Mouse (Mus musculus) erythroblast, embryonic 14.5 days (primary cell): ENCODE measurements around the gene Atrnl1. TPM values are rescaled to one million over a fixed set of nuclear protein-coding genes. Genes with fewer than 3 reads are reported as not detected.

Source experiments
- H3K27me3 ChIP-seq: 2 replicates; pipeline ENCODE4 v1.6.1; 2012; ENCODE audit warnings: inconsistent platforms; ENCODE audit not compliant: control insufficient read depth
- H3K36me3 ChIP-seq: 2 replicates; pipeline ENCODE4 v1.6.1; 2012; ENCODE audit warnings: mild to moderate bottlenecking, inconsistent platforms; ENCODE audit not compliant: control insufficient read depth
- H3K4me1 ChIP-seq: 2 replicates; pipeline ENCODE4 v1.6.1; 2012; ENCODE audit warnings: inconsistent platforms; ENCODE audit not compliant: control insufficient read depth
- H3K4me3 ChIP-seq: replicated peaks from 2 replicates; pipeline ENCODE3; 2012; ENCODE audit warnings: moderate library complexity, mild to moderate bottlenecking, inconsistent platforms
- H3K9me3 ChIP-seq: 2 replicates; pipeline ENCODE4 v1.6.1; 2012; ENCODE audit warnings: low read length, inconsistent platforms, mixed read lengths; ENCODE audit not compliant: control insufficient read depth
- GATA1 ChIP-seq: IDR thresholded peaks from 2 replicates; pipeline ENCODE4 v1.6.1; 2012; ENCODE audit warnings: low read length, inconsistent platforms, mixed read lengths
- TAL1 ChIP-seq: IDR thresholded peaks from 3 replicates; pipeline ENCODE4 v1.6.1; 2012; ENCODE audit warnings: low read length, inconsistent platforms, mixed read lengths
- polyA plus RNA-seq: library from polyadenylated mRNA; stranded (reverse); fragments of >175 nt; gene quantifications from 2 replicates; pipeline ENCODE4 v1.2.3, GENCODE M21; 2012

Atrnl1 gene
- polyA plus RNA-seq, 1 experiment: 0.02 TPM

DNA sequence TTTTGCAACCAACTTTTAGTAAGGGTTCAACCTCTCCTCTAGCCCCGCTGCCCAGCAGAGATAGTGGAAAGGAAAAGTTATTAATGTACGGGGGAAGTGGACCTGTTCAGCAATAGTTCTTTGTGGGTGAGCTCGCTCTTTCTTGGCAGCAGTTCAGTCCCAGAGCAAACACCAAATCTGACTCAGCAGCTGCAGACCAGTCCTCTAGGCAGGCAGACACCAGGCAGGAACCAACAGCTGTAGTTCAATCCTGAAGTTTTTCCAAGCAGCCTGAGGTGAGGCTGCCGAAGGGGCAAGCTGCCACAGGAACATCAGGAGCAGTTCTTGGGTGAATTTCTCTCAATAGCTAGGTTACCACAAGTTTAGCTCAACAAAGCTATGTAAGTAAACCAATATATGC, 489.5 kb downstream of the Atrnl1 start:
- H3K9me3 ChIP-seq: no peaks in the 10 kb centered on the region
- H3K36me3 ChIP-seq: no peaks in the 10 kb centered on the region
- TF ChIP-seq TAL1 (no peak), GATA1 (no peak)
- H3K4me1 ChIP-seq: no peaks in the 10 kb centered on the region
- H3K27me3 ChIP-seq: no peaks in the 10 kb centered on the region
- H3K4me3 ChIP-seq: no peak overlapping the region

DNA sequence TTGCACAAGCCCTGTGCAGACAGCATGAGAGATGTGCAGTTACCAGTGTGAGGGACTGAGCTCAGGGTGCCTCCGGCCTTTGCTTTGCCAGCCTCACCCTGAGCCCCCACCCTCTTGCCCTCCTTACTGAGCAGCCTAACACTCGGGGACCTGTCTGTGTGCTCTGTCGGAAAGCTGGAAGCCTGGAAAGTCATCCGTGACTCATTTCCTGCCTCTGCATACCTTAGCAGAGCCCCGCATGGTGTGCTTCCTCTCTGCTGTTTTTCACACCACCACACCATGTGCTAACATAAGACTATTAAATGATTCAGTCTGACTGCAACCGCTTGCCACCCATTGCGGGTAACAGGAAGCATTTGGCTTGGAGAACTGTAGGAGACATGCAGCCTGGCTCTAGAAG, 493.7 kb downstream of the Atrnl1 start:
- Histone ChIP-seq H3K4me3 (no peak overlapping the region), H3K4me1 (no peaks in the 10 kb centered on the region), H3K9me3 (no peaks in the 10 kb centered on the region), H3K27me3 (no peaks in the 10 kb centered on the region), H3K36me3 (no peaks in the 10 kb centered on the region)
- no peak for TF ChIP-seq GATA1
- TF ChIP-seq TAL1: no peak

DNA sequence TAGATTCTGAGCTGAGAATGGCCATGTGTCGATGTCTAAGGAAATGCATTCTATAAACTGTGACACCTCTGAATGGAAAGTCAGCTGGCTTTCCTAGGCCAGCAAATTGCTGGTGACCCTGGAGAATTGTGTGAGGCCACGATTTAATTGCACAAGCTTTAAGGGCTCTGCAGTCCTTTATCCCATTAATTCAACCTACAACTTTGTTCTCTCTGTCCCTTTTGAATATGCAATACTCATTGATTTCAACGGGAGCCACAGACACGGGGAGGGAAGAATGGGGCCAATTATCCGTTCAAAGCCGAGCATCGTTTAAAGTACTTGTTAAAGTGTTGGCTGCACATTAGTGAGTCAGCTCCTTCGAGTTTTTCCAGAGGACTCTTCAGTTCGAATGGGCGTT, 496.8 kb downstream of the Atrnl1 start:
- H3K4me3 ChIP-seq: no peak overlapping the region
- no peaks in the 10 kb centered on the region for H3K27me3 ChIP-seq
- H3K36me3 ChIP-seq: no peaks in the 10 kb centered on the region
- no peaks in the 10 kb centered on the region for H3K9me3 ChIP-seq
- no peak for TF ChIP-seq GATA1
- no peak for TF ChIP-seq TAL1
- no peaks in the 10 kb centered on the region for H3K4me1 ChIP-seq

DNA sequence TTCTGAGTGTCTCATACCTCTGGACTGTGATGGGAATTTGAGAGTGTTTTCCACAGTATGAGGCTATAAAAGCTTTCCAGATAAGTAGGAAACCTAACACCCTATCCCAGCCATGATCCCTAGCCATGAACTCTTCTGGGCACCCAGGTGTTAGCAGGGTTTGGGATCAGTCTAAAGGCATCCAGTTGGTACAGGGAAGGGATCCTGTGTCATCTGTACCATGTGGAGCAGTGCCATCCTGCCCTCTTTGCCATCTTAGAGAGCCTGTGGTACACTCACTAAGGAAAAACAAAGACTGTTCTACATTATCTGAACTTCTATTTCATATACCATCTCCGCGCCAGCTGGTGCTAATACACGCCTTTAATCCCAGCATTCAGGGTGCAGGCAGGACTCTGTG, 499.7 kb downstream of the Atrnl1 start:
- no peaks in the 10 kb centered on the region for H3K4me1 ChIP-seq
- TF ChIP-seq GATA1 (no peak), TAL1 (no peak)
- no peak overlapping the region for H3K4me3 ChIP-seq
- no peaks in the 10 kb centered on the region for H3K9me3 ChIP-seq
- H3K27me3 ChIP-seq: no peaks in the 10 kb centered on the region; the same call in 1 of the 2 replicates
- no peaks in the 10 kb centered on the region for H3K36me3 ChIP-seq

DNA sequence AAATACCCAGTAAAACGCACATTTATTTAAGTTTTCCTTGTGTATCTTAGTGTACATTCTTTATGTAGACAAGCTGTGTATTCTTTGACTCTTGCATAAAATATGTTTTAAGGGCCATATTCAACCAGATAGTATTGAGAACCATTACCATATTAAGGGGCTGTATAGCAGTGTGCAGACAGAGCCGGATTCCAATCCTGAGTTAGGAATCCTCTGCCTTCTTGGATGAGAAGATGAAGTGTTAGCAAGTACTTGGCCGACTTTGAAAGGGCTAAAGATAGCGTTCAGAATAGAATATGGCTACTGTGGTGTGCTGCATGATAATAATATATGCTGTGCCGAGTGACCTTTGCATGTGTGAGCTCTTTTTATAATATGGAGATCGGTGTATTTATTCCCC, 500.5 kb downstream of the Atrnl1 start:
- Histone ChIP-seq H3K36me3 (no peaks in the 10 kb centered on the region), H3K4me1 (no peaks in the 10 kb centered on the region)
- TF ChIP-seq GATA1 (no peak), TAL1 (no peak)

DNA sequence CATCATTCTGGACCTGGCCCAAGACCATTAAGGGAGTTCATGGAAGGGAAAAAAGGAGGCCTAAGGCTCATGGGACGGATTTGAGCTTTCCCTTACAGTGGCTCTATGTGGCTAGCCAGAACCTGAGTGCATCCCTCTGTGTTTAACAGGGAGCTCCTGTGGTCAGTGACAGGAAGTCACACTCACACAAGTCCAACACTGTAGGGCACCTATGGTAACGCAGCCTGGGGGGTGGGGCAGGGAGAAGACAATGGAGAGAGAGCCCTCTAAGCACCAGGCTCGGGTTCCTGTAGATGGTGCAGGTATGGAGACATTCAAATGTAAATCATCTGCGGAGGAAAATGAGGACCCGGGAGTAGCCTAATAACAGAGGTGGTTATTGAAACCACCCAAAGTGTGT, 501.3 kb downstream of the Atrnl1 start:
- H3K36me3 ChIP-seq: no peaks in the 10 kb centered on the region
- H3K9me3 ChIP-seq: no peaks in the 10 kb centered on the region
- H3K4me3 ChIP-seq: no peak overlapping the region
- no peaks in the 10 kb centered on the region; the same call in 1 of the 2 replicates for H3K27me3 ChIP-seq
- H3K4me1 ChIP-seq: no peaks in the 10 kb centered on the region
- TF ChIP-seq TAL1 (no peak), GATA1 (no peak)

More for the DNA sequence above, 500.5 kb downstream of the Atrnl1 start:
- H3K4me3 ChIP-seq: no peak overlapping the region
- no peaks in the 10 kb centered on the region; the same call in 1 of the 2 replicates for H3K27me3 ChIP-seq
- no peaks in the 10 kb centered on the region for H3K9me3 ChIP-seq

DNA sequence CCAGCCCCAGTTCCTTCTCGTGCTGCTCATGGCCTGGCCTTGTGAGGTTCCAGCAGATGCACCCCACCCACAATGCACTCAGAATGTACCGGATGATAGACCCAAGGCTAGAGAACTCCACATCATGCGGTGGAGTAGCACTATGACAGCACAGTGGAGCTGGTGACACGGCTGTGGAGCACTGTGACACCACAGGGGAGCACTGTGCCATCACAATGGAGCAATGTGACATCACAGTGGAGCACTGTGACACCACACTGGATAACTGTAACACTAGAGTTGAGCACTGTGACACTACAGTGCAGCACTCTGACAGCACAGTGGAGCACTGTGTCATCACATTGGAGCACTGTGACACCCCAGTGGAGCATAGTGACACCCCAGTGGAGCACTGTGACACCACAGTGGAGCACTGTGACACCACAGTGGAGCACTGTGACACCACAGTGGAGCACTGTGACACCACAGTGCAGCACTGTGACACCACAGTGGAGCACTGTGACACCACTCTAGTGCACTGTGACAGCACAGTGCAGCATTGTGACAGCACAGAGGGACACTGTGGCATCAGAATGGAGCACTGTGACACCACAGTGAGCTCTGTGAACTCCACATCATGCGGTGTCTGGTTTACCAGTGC, 502.4 kb downstream of the Atrnl1 start:
- Histone ChIP-seq H3K36me3 (no peaks in the 10 kb centered on the region), H3K27me3 (no peaks in the 10 kb centered on the region; the same call in 1 of the 2 replicates), H3K9me3 (no peaks in the 10 kb centered on the region), H3K4me1 (no peaks in the 10 kb centered on the region), H3K4me3 (no peak overlapping the region)
- TF ChIP-seq TAL1 (no peak), GATA1 (no peak)

DNA sequence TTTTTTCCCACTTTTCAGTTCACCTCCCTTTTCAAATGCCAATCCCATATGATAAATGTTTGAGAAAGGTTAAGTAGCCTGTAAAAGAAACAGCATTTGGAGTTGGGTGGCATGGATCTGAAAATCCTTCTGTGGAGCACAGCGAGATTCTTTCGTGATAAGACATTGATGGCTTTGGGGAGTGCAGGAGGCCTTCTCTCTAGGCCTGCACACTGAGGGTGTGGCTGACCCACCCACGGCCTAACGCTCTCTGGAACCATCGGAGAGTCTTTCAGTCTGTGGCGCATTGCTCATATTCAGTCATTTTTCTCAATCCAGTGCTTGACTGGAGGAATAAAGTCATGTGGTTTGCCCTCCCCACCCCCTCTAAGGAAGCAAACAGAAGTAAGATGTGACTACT, 506.8 kb downstream of the Atrnl1 start:
- H3K27me3 ChIP-seq: no peaks in the 10 kb centered on the region; the same call in 1 of the 2 replicates
- H3K9me3 ChIP-seq: no peaks in the 10 kb centered on the region
- TF ChIP-seq TAL1 (no peak), GATA1 (no peak)
- no peaks in the 10 kb centered on the region for H3K4me1 ChIP-seq
- H3K4me3 ChIP-seq: no peak overlapping the region
- H3K36me3 ChIP-seq: no peaks in the 10 kb centered on the region

DNA sequence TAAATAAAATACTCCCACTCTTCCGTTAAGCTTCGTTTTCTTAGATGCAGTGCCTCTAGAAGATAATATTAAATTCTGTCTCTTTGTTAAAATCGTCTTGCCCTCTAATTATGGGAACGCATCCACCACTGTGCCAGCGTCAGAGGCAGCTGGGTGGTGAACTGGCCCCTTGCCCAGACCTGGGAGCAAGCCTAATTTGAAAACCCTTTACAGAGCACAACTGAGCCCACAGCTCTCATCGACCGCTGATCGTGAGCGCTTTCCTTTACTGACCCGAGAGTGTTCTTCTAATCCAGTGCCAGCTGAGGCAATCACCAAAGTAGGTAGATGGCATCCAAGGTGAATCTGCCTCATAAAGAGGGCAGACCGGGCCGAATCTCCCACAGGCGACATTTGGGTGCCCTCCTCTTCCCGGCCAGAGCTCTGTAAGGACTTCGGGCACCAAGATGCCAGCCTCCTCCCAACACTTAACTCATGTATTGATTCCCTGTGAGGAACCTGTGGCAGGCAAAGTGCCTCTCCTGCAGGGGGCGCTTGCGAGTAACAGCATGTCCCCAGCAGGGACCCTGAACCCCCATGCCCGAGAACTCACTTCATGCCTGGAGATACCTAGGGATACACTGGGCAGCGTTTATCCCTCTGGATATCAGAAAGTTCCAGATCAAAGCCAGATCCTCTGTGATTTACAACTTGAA, 507.5 kb downstream of the Atrnl1 start:
- Histone ChIP-seq H3K4me1 (no peaks in the 10 kb centered on the region), H3K9me3 (no peaks in the 10 kb centered on the region), H3K36me3 (no peaks in the 10 kb centered on the region), H3K27me3 (no peaks in the 10 kb centered on the region), H3K4me3 (no peak overlapping the region)
- TF ChIP-seq TAL1 (no peak), GATA1 (no peak)

DNA sequence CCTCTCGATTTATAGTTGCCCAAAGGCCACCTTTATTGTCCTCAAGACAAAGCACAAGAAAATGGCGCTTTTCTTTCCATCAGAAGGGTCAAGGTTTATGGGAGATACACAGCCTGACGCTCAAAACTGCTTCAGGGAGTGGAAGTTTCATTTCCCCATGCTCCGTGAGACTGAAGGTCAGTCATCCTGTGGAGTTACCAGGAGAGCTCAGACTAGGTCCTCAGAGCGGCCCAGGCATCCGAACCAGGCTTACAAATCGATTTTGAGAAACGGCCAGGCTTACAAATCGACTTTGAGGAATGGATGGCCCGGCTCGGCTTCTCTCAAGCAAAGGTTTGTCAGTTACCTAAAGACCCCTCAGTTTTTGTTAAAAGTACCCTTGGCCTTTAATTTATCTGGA, 508.0 kb downstream of the Atrnl1 start:
- H3K4me1 ChIP-seq: no peaks in the 10 kb centered on the region

More for the DNA sequence above, 508.0 kb downstream of the Atrnl1 start:
- H3K36me3 ChIP-seq: no peaks in the 10 kb centered on the region
- no peaks in the 10 kb centered on the region for H3K27me3 ChIP-seq
- no peak overlapping the region for H3K4me3 ChIP-seq
- no peaks in the 10 kb centered on the region for H3K9me3 ChIP-seq
- TF ChIP-seq GATA1 (no peak), TAL1 (no peak)
